Mouse (Mus musculus) CD4-positive, CD25-positive, alpha-beta regulatory T cell (primary cell): Measurements from ENCODE around the gene Olfr366. TPM values are rescaled to one million over a fixed set of nuclear protein-coding genes. Genes with fewer than 3 reads are reported as not detected.

Experiments
- polyA plus RNA-seq: library from polyadenylated mRNA; unstranded; fragments of 100-300 nt; shearing (Covaris generic); gene quantifications from one replicate; pipeline ENCODE4 v1.2.1, GENCODE M21; 2017

Olfr366 gene
- polyA plus RNA-seq: not detected

DNA sequence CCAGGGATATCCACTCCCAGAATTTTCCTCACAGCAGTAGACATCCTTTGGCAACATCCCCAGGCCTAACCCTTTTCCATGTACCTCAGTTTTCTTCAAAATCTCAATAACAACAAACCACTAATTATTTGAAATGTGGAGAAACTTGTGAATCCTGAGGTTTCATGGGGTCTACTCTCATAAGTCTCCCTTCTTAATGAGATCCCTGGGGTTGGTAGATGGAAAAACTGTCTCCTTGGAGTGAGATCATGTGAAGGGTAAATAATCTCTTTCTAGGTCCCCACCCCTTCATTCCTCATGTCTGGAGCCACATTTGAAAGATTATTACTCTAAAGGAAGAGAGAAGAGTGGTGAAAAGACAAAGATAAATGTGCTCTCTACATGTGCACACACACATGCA, at the start of gene Olfr366:
TSS of gene Olfr366 (plus strand) at position 301 of the 400 bp plus-strand sequence.

DNA sequence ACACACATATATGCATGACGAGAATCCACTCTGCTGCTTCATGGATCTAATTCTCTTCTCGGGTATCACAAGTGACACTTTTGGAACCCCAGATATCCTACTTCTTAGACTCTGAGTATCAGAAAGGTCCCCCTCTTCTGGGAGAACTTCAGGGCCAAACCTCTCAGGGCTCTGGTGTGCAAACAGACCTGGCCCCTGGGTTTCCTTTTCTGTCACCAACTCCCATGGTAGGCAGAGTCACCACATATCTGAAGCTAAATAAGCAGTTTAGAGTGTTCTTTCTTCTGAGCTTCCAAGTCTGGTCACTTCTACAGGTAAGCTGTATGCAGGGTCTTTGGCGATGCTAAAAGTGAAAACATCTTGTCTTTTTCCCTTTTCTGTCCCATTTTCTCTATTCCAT, 23.5 kb upstream of the Olfr366 start, which contains the start of gene Olfr365:
TSS of gene Olfr365 (plus strand) at position 301 of the 400 bp plus-strand sequence.

Other genes starting within 250 kb of the Olfr366 start
- gene Olfr357, start 217.7 kb upstream of the Olfr366 start, polyA plus RNA-seq: not detected
- 0.05 TPM for gene Olfr358, start 202.2 kb upstream of the Olfr366 start, polyA plus RNA-seq
- not detected for gene Olfr360, start 145.8 kb upstream of the Olfr366 start, polyA plus RNA-seq
- not detected for gene Olfr361, start 122.3 kb upstream of the Olfr366 start, polyA plus RNA-seq
- gene Olfr362, start 93.7 kb upstream of the Olfr366 start, polyA plus RNA-seq: not detected
- not detected for gene Olfr364-ps1, start 72.3 kb upstream of the Olfr366 start, polyA plus RNA-seq
- gene Olfr365, start 23.4 kb upstream of the Olfr366 start, polyA plus RNA-seq: not detected
- gene Olfr368, start 114.9 kb downstream of the Olfr366 start, polyA plus RNA-seq: not detected
- 32.0 TPM for gene Pdcl, start 147.8 kb downstream of the Olfr366 start, polyA plus RNA-seq
- gene Rc3h2, start 211.3 kb downstream of the Olfr366 start, polyA plus RNA-seq: 38.5 TPM
- 5.0 TPM for gene Zbtb26, start 231.6 kb downstream of the Olfr366 start, polyA plus RNA-seq
- 5.5 TPM for gene Zbtb6, start 231.6 kb downstream of the Olfr366 start, polyA plus RNA-seq
- gene Rabgap1, start 231.7 kb downstream of the Olfr366 start, polyA plus RNA-seq: 65.7 TPM